Mouse (Mus musculus) myocyte (in vitro differentiated cells): ENCODE data around the gene Esf1. TPM values are rescaled to one million over a fixed set of nuclear protein-coding genes. Genes with fewer than 3 reads are reported as not detected.

Experiments used
- H3K27me3 ChIP-seq: one replicate; pipeline ENCODE4 v1.6.1; 2011; ENCODE audit not compliant: control insufficient read depth, insufficient read depth, insufficient read length
- H3K36me3 ChIP-seq: one replicate; pipeline ENCODE4 v1.6.1; 2011; ENCODE audit not compliant: control insufficient read depth, insufficient read depth
- H3K4me2 ChIP-seq: one replicate; pipeline ENCODE4 v1.6.1; 2011; ENCODE audit warnings: low read depth, control low read depth
- H3K4me3 ChIP-seq: one replicate; pipeline ENCODE4 v1.5.1; 2011; ENCODE audit warnings: mild to moderate bottlenecking, control low read depth, moderate library complexity
- H3K79me2 ChIP-seq: one replicate; pipeline ENCODE4 v1.6.1; 2011; ENCODE audit not compliant: control insufficient read depth, insufficient read depth
- H3ac ChIP-seq: one replicate; pipeline ENCODE4 v1.6.1; 2011; ENCODE audit not compliant: control insufficient read depth, insufficient read length
- CEBPB ChIP-seq: IDR thresholded peaks from 2 replicates; pipeline ENCODE4 v1.6.1; 2011; ENCODE audit warnings: mild to moderate bottlenecking, moderate library complexity; ENCODE audit not compliant: poor library complexity, insufficient read depth, severe bottlenecking
- E2F4 ChIP-seq: IDR thresholded peaks from one replicate; pipeline ENCODE4 v1.6.1; 2011; ENCODE audit warnings: mild to moderate bottlenecking, control low read depth, moderate library complexity; ENCODE audit not compliant: insufficient read depth
- MAX ChIP-seq: IDR thresholded peaks from one replicate; pipeline ENCODE4 v1.6.1; 2011; ENCODE audit warnings: low read depth, mild to moderate bottlenecking, control low read depth
- MYOD1 ChIP-seq, 3 experiments: IDR thresholded peaks; one replicate each; pipeline ENCODE4 v1.6.1; 2011; ENCODE audit warnings: control low read depth in 2 of 3, low read depth in 2 of 3, mild to moderate bottlenecking in 2 of 3, moderate library complexity in 1 of 3; ENCODE audit not compliant: insufficient read length in 2 of 3, control insufficient read depth in 1 of 3
- MYOG ChIP-seq, 3 experiments: IDR thresholded peaks; one replicate each; pipeline ENCODE4 v1.6.1; 2011; ENCODE audit warnings: control low read depth in 2 of 3, low read depth in 2 of 3, mild to moderate bottlenecking in 2 of 3; ENCODE audit not compliant: insufficient read length in 2 of 3, control insufficient read depth in 1 of 3, insufficient read depth in 1 of 3
- POLR2A ChIP-seq: IDR thresholded peaks from one replicate; pipeline ENCODE4 v1.6.1; 2011; ENCODE audit warnings: low read depth, mild to moderate bottlenecking, control low read depth, moderate library complexity; ENCODE audit not compliant: insufficient read length
- POLR2AphosphoS2 ChIP-seq: IDR thresholded peaks from one replicate; pipeline ENCODE4 v1.6.1; 2011; ENCODE audit warnings: low read depth, control low read depth; ENCODE audit not compliant: insufficient read length
- REST ChIP-seq: IDR thresholded peaks from one replicate; pipeline ENCODE4 v1.6.1; 2011; ENCODE audit warnings: mild to moderate bottlenecking, control low read depth, moderate library complexity; ENCODE audit not compliant: insufficient read depth, insufficient read length
- SRF ChIP-seq: IDR thresholded peaks from one replicate; pipeline ENCODE4 v1.6.1; 2011; ENCODE audit warnings: low read depth; ENCODE audit not compliant: control insufficient read depth, insufficient read length
- TCF12 ChIP-seq: IDR thresholded peaks from one replicate; pipeline ENCODE4 v1.6.1; 2011; ENCODE audit warnings: mild to moderate bottlenecking, control low read depth; ENCODE audit not compliant: poor library complexity, insufficient read depth, severe bottlenecking
- TCF3 ChIP-seq: IDR thresholded peaks from one replicate; pipeline ENCODE4 v1.6.1; 2011; ENCODE audit warnings: low read depth, control low read depth; ENCODE audit not compliant: insufficient read length
- USF1 ChIP-seq: IDR thresholded peaks from one replicate; pipeline ENCODE4 v1.6.1; 2011; ENCODE audit warnings: low read depth, mild to moderate bottlenecking, control low read depth, moderate library complexity
- polyA plus RNA-seq: library from polyadenylated mRNA; unstranded; fragments of >200 nt; fragmentation: generic; extraction: Trizol; gene quantifications from one replicate; pipeline ENCODE4 v1.2.1, GENCODE M21; 2012; ENCODE audit warnings: missing spikeins

Gene Esf1
- 5.7 TPM for polyA plus RNA-seq

GRCm38 (mm10) chr2:140170127-140170802 lies at the start of gene Esf1, which contains the start of gene Ndufaf5:
Gene Esf1, minus strand, starts transcription at chr2:140170564.
Gene Ndufaf5, plus strand, starts transcription at chr2:140170649.
- H3K27me3 ChIP-seq: no peaks in the 10 kb centered on the region
- H3K4me3 ChIP-seq: peak within 1 kb of the TSS; percentile 86
- peaks cover 27% of the 10 kb centered on the region for H3K36me3 ChIP-seq
- H3ac ChIP-seq: peak within 1 kb of the TSS; percentile 51
- peak within 1 kb of the TSS; percentile 83 for H3K4me2 ChIP-seq
- peaks cover 57% of the 10 kb centered on the region for H3K79me2 ChIP-seq
- TF ChIP-seq MYOD1 (IDR thresholded peaks at IDR 0.05; ENCODE audit: control insufficient read depth in 1 of 3, insufficient read length in 2 of 3, low read depth in 2 of 3): no peak
- TF ChIP-seq POLR2AphosphoS2: peak; percentile 61
- TF ChIP-seq POLR2A: peak; percentile 76
- TF ChIP-seq SRF: no peak
- no peak for TF ChIP-seq MYOG (IDR thresholded peaks at IDR 0.05; ENCODE audit: control insufficient read depth in 1 of 3, insufficient read depth in 1 of 3, insufficient read length in 2 of 3, low read depth in 2 of 3)
- no peak for TF ChIP-seq TCF3
- TF ChIP-seq TCF12: no peak
- no peak for TF ChIP-seq REST
- TF ChIP-seq USF1: no peak
- TF ChIP-seq MAX: peak; percentile 63
- TF ChIP-seq CEBPB: no peak
- no peak for TF ChIP-seq E2F4

GRCm38 (mm10) chr2:140215965-140216364 lies 45.6 kb upstream of the Esf1 start:
- H3K4me3 ChIP-seq: no peak overlapping the region
- no peaks in the 10 kb centered on the region for H3K36me3 ChIP-seq
- no peaks in the 10 kb centered on the region for H3K27me3 ChIP-seq
- H3K79me2 ChIP-seq: no peaks in the 10 kb centered on the region
- no peak overlapping the region for H3ac ChIP-seq
- no peak overlapping the region for H3K4me2 ChIP-seq
- no peak for TF ChIP-seq POLR2AphosphoS2
- no peak for TF ChIP-seq CEBPB
- no peak for TF ChIP-seq TCF3

- no peak overlapping the region for H3K4me3 ChIP-seq
- no peak overlapping the region for H3K4me2 ChIP-seq
- H3K27me3 ChIP-seq: no peaks in the 10 kb centered on the region
- no peaks in the 10 kb centered on the region for H3K79me2 ChIP-seq
- H3K36me3 ChIP-seq: no peaks in the 10 kb centered on the region
- TF ChIP-seq MAX (no peak), POLR2A (no peak), E2F4 (no peak), CEBPB (no peak), TCF12 (no peak), TCF3 (no peak), POLR2AphosphoS2 (no peak), USF1 (no peak), REST (no peak), MYOG (IDR thresholded peaks at IDR 0.05; ENCODE audit: control insufficient read depth in 1 of 3, insufficient read depth in 1 of 3, insufficient read length in 2 of 3, low read depth in 2 of 3) (no peak), MYOD1 (IDR thresholded peaks at IDR 0.05; ENCODE audit: control insufficient read depth in 1 of 3, insufficient read length in 2 of 3, low read depth in 2 of 3) (no peak), SRF (no peak)
- no peak overlapping the region for H3ac ChIP-seq
Measured at GRCm38 (mm10) chr2:140215415-140215814, 45.1 kb upstream of the Esf1 start.

GRCm38 (mm10) chr2:140214519-140215027 lies 44.2 kb upstream of the Esf1 start:
- no peaks in the 10 kb centered on the region for H3K79me2 ChIP-seq
- H3K36me3 ChIP-seq: no peaks in the 10 kb centered on the region
- no peak overlapping the region for H3K4me2 ChIP-seq
- no peak for TF ChIP-seq E2F4
- no peak for TF ChIP-seq TCF3
- TF ChIP-seq CEBPB: no peak
- no peak for TF ChIP-seq SRF
- H3ac ChIP-seq: no peak overlapping the region
- H3K27me3 ChIP-seq: no peaks in the 10 kb centered on the region
- no peak overlapping the region for H3K4me3 ChIP-seq

GRCm38 (mm10) chr2:140203756-140204155 lies 33.4 kb upstream of the Esf1 start:
- Histone ChIP-seq H3K4me3 (no peak overlapping the region), H3K27me3 (no peaks in the 10 kb centered on the region), H3K4me2 (no peak overlapping the region), H3K36me3 (peaks cover 16% of the 10 kb centered on the region), H3K79me2 (no peaks in the 10 kb centered on the region), H3ac (no peak overlapping the region)
- TF ChIP-seq TCF3 (no peak), CEBPB (no peak), USF1 (no peak), POLR2AphosphoS2 (no peak), MAX (no peak), E2F4 (no peak), MYOG (IDR thresholded peaks at IDR 0.05; ENCODE audit: control insufficient read depth in 1 of 3, insufficient read depth in 1 of 3, insufficient read length in 2 of 3, low read depth in 2 of 3) (no peak), TCF12 (no peak), REST (no peak), MYOD1 (IDR thresholded peaks at IDR 0.05; ENCODE audit: control insufficient read depth in 1 of 3, insufficient read length in 2 of 3, low read depth in 2 of 3) (no peak), POLR2A (no peak), SRF (no peak)
